Mouse (Mus musculus) ES-E14 (cell line): ENCODE measurements around the gene Zfp819. TPM values are rescaled to one million over a fixed set of nuclear protein-coding genes. Genes with fewer than 3 reads are reported as not detected.

Experiments used
- total RNA-seq: library from RNA; depleted of rRNA; stranded (reverse); fragments of 300-350 nt; gene quantifications from 2 replicates; pipeline ENCODE4 v1.2.3, GENCODE M21; 2012; rRNA removed

Gene Zfp819
- total RNA-seq, 1 experiment, result 13.0 TPM

Other genes with a start within 250 kb of the Zfp819 start
- gene Siglecg, start 199.0 kb upstream of the Zfp819 start, total RNA-seq, result 1.6 and 1.9 TPM in 2 replicates
- gene Lim2, start 179.5 kb upstream of the Zfp819 start, total RNA-seq, result 0.79 and 1.1 TPM in 2 replicates
- 0.37 and 0.62 TPM in 2 replicates for gene Nkg7, start 170.1 kb upstream of the Zfp819 start, total RNA-seq
- not detected in 2 replicates for gene Cldnd2, start 166.4 kb upstream of the Zfp819 start, total RNA-seq
- 126 and 134 TPM in 2 replicates for gene Etfb, start 163.1 kb upstream of the Zfp819 start, total RNA-seq
- gene Gm45233, start 163.0 kb upstream of the Zfp819 start, total RNA-seq, result not detected in 2 replicates
- gene Vsig10l, start 144.0 kb upstream of the Zfp819 start, total RNA-seq, result 2.9 and 3.6 TPM in 2 replicates
- 0.95 and 1.7 TPM in 2 replicates for gene Iglon5, start 117.1 kb upstream of the Zfp819 start, total RNA-seq
- not detected in 2 replicates for gene 4931406B18Rik, start 101.2 kb upstream of the Zfp819 start, total RNA-seq
- 0.04 and 0.16 TPM in 2 replicates for gene Cd33, start 62.7 kb upstream of the Zfp819 start, total RNA-seq
- 1.9 and 2.1 TPM in 2 replicates for gene Zfp658, start 44.9 kb upstream of the Zfp819 start, total RNA-seq
- gene Zfp719, start 27.6 kb upstream of the Zfp819 start, total RNA-seq, result 9.2 and 9.9 TPM in 2 replicates
- gene Ceacam18, start 27.5 kb downstream of the Zfp819 start, total RNA-seq, result 0.11 TPM in 1 of 2 replicates, not detected in the other
- not detected in 2 replicates for gene Siglece, start 53.0 kb downstream of the Zfp819 start, total RNA-seq
- gene Ctu1, start 64.8 kb downstream of the Zfp819 start, total RNA-seq, result 9.6 and 10.0 TPM in 2 replicates
- 0.18 TPM in 1 of 2 replicates, not detected in the other for gene Klk14, start 83.2 kb downstream of the Zfp819 start, total RNA-seq
- 0.36 and 1.5 TPM in 2 replicates for gene Klk13, start 105.4 kb downstream of the Zfp819 start, total RNA-seq
- gene Klk12, start 161.7 kb downstream of the Zfp819 start, total RNA-seq, result not detected in 2 replicates
- 1.7 and 2.4 TPM in 2 replicates for gene Klk11, start 167.4 kb downstream of the Zfp819 start, total RNA-seq
- gene Klk10, start 173.9 kb downstream of the Zfp819 start, total RNA-seq, result 4.4 TPM in 2 replicates
- 0.13 TPM in 1 of 2 replicates, not detected in the other for gene Klk9, start 184.7 kb downstream of the Zfp819 start, total RNA-seq
- gene Klk8, start 190.4 kb downstream of the Zfp819 start, total RNA-seq, result 24.9 and 63.7 TPM in 2 replicates
- gene Klk7, start 204.1 kb downstream of the Zfp819 start, total RNA-seq, result 0.16 and 0.49 TPM in 2 replicates
- gene Klk6, start 217.3 kb downstream of the Zfp819 start, total RNA-seq, result 0.21 and 0.54 TPM in 2 replicates
- not detected in 2 replicates for gene Klk5, start 234.8 kb downstream of the Zfp819 start, total RNA-seq